Mouse (Mus musculus) C2C12 (cell line): ENCODE data around the gene Slc7a11. TPM values are rescaled to one million over a fixed set of nuclear protein-coding genes. Genes with fewer than 3 reads are reported as not detected.

Source experiments
- H3K27me3 ChIP-seq: one replicate; pipeline ENCODE4 v1.6.1; 2011; ENCODE audit not compliant: control insufficient read depth, insufficient read depth, insufficient read length
- H3K36me3 ChIP-seq: one replicate; pipeline ENCODE4 v1.6.1; 2011; ENCODE audit not compliant: control insufficient read depth, insufficient read depth
- H3K4me3 ChIP-seq: one replicate; pipeline ENCODE4 v1.5.1; 2011; ENCODE audit warnings: mild to moderate bottlenecking, control low read depth; ENCODE audit not compliant: poor library complexity, insufficient read depth, severe bottlenecking
- H3K79me2 ChIP-seq: one replicate; pipeline ENCODE4 v1.6.1; 2011; ENCODE audit not compliant: control insufficient read depth, insufficient read depth
- H3K79me3 ChIP-seq: one replicate; pipeline ENCODE4 v1.6.1; 2011; ENCODE audit warnings: low read depth, control low read depth
- H3ac ChIP-seq: one replicate; pipeline ENCODE3; 2011; ENCODE audit warnings: low read depth; ENCODE audit not compliant: control insufficient read depth, insufficient read length
- CEBPB ChIP-seq: IDR thresholded peaks from one replicate; pipeline ENCODE4 v1.6.1; 2011; ENCODE audit warnings: low read depth, mild to moderate bottlenecking, control low read depth, moderate library complexity
- CTCF ChIP-seq: IDR thresholded peaks from one replicate; pipeline ENCODE4 v1.5.1; 2011; ENCODE audit not compliant: control insufficient read depth, insufficient read depth, insufficient read length
- FOSL1 ChIP-seq: IDR thresholded peaks from one replicate; pipeline ENCODE4 v1.8.0; 2011; ENCODE audit warnings: mild to moderate bottlenecking, low read length; ENCODE audit not compliant: poor library complexity, insufficient read depth, severe bottlenecking
- MAX ChIP-seq: IDR thresholded peaks from one replicate; pipeline ENCODE4 v1.6.1; 2011; ENCODE audit warnings: mild to moderate bottlenecking, control low read depth
- MYOD1 ChIP-seq: IDR thresholded peaks from one replicate; pipeline ENCODE4 v1.6.1; 2011; ENCODE audit warnings: low read depth; ENCODE audit not compliant: control insufficient read depth, insufficient read length
- MYOG ChIP-seq: IDR thresholded peaks from one replicate; pipeline ENCODE4 v1.6.1; 2011; ENCODE audit not compliant: control insufficient read depth, insufficient read length; ENCODE audit errors: extremely low read depth
- USF1 ChIP-seq: IDR thresholded peaks from one replicate; pipeline ENCODE4 v1.6.1; 2011; ENCODE audit warnings: low read depth, mild to moderate bottlenecking, control low read depth, moderate library complexity
- polyA plus RNA-seq: library from polyadenylated mRNA; unstranded; fragments of >200 nt; fragmentation: generic; extraction: Trizol; gene quantifications from one replicate; pipeline ENCODE4 v1.2.1, GENCODE M21; 2012; ENCODE audit warnings: missing spikeins

Gene Slc7a11
- polyA plus RNA-seq, 1 experiment: 3.1 TPM

DNA sequence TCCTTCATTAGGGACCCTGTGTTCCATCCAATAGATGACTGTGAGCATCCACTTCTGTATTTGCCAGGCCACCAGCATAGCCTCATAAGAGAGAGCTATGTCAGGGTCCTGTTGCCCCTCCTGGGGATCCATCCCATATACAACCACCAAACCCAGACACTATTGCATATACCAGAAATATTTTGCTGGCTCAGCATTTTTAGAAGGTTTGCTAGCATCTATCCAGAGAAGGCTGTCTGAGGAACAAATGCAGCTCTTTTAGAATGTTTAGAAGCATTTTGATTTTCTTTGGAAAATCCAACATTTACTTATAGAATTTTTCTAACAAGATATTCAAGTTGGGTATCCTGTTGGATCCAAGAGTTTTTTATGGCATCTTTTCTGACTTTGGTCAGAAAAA lies 299.3 kb downstream of the Slc7a11 start:
- H3K79me2 ChIP-seq: no peaks in the 10 kb centered on the region
- no peak for TF ChIP-seq CTCF
- no peak for TF ChIP-seq CEBPB
- TF ChIP-seq MYOD1: no peak
- no peak for TF ChIP-seq FOSL1
- TF ChIP-seq MYOG: no peak
- TF ChIP-seq USF1: no peak
- TF ChIP-seq MAX: no peak
- H3K79me3 ChIP-seq: no peaks in the 10 kb centered on the region
- H3K27me3 ChIP-seq: no peaks in the 10 kb centered on the region
- H3ac ChIP-seq: no peak overlapping the region
- no peaks in the 10 kb centered on the region for H3K36me3 ChIP-seq
- no peak overlapping the region for H3K4me3 ChIP-seq

DNA sequence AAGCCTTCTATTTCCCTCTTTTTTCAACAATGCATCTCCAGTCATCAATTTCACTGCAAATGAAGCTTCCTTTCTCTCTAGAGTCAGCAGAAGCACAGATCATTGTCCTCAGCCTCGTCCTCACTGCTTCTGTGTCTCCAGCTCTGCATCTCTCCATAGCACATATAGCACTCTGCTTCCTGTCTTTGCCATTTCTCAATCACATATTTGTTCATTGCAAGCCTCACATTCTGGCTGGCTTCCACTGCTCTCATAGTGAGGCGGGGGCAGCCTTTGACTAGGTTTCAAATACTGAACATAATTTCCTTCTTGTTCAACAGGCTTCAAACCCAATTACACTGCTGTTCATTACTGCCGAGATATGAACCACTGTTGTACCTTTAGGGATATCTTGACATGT lies 305.1 kb downstream of the Slc7a11 start:
- Histone ChIP-seq H3K79me3 (no peaks in the 10 kb centered on the region), H3ac (no peak overlapping the region), H3K27me3 (no peaks in the 10 kb centered on the region), H3K4me3 (no peak overlapping the region), H3K79me2 (no peaks in the 10 kb centered on the region), H3K36me3 (no peaks in the 10 kb centered on the region)
- TF ChIP-seq USF1: no peak
- no peak for TF ChIP-seq MYOG
- no peak for TF ChIP-seq CEBPB
- no peak for TF ChIP-seq CTCF
- TF ChIP-seq FOSL1: no peak
- no peak for TF ChIP-seq MYOD1
- no peak for TF ChIP-seq MAX

DNA sequence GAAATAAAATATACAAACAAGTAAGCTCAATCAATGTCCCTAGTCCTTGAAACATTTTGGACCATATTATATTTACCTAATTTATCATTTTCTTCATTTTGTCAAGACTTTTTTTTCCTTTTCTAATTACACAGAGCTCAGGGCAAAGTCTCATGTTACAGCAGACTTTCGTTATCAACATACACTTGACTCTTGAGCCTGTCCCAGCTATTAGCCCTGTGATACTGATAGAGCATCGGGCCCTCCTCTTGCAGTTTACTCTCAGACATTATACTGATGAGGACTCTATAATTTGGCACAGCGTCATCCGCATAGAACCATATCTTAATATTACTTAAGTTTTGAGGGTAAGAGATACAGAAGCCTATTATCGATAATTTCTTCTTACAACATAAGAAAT lies 311.2 kb downstream of the Slc7a11 start:
- Histone ChIP-seq H3K79me2 (no peaks in the 10 kb centered on the region), H3K27me3 (no peaks in the 10 kb centered on the region), H3K4me3 (no peak overlapping the region), H3K79me3 (no peaks in the 10 kb centered on the region), H3K36me3 (no peaks in the 10 kb centered on the region), H3ac (no peak overlapping the region)
- TF ChIP-seq MYOD1: no peak
- TF ChIP-seq FOSL1: no peak
- TF ChIP-seq USF1: no peak
- no peak for TF ChIP-seq CTCF
- TF ChIP-seq MAX: no peak
- TF ChIP-seq CEBPB: no peak
- TF ChIP-seq MYOG: no peak

DNA sequence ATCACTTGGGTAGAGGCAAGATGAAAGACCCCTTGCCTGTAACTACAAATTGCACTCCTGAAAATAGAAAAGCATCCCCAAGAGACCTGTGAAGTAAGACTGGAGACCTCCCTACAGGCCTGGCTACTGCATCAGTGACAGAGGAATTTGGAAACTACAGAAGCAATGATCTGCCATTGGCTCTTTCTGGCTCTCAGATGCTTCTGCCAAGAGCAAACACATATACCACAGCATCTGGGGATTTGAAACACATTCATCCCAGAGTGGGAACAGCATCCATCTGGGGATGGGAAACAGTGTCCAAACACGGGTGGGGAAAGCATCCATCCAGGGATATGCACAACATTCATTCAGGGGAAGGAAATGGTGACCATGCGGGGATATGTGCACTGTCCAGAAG lies 313.1 kb downstream of the Slc7a11 start:
- Histone ChIP-seq H3K36me3 (no peaks in the 10 kb centered on the region), H3K27me3 (no peaks in the 10 kb centered on the region), H3K79me3 (no peaks in the 10 kb centered on the region), H3K4me3 (no peak overlapping the region), H3K79me2 (no peaks in the 10 kb centered on the region), H3ac (no peak overlapping the region)
- no peak for TF ChIP-seq CEBPB
- TF ChIP-seq MAX: no peak
- no peak for TF ChIP-seq FOSL1
- TF ChIP-seq CTCF: no peak
- no peak for TF ChIP-seq MYOD1
- no peak for TF ChIP-seq MYOG
- TF ChIP-seq USF1: no peak

DNA sequence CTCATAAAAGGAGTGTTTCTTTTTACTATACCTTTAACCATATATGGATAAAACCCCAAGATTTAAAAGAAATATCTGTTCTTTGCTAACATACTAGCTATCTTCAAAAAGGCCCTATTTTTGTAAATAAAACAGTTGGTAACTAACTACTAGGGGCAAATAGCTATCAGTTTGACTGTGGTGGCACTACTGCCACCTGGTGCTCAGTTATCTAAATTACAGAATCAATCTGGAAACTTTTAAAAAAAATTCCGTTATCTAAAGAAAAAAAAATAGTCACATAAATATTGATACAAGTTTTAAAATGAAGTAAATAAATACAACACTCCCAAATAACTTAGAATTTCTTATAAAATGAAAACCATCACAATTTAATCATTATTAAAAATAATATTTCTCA lies 322.4 kb downstream of the Slc7a11 start:
- H3K36me3 ChIP-seq: no peaks in the 10 kb centered on the region
- TF ChIP-seq MYOG (no peak), MYOD1 (no peak), FOSL1 (no peak), USF1 (no peak), CTCF (no peak), MAX (no peak), CEBPB (no peak)
- H3K27me3 ChIP-seq: no peaks in the 10 kb centered on the region
- H3K4me3 ChIP-seq: no peak overlapping the region
- no peak overlapping the region for H3ac ChIP-seq
- no peaks in the 10 kb centered on the region for H3K79me3 ChIP-seq
- no peaks in the 10 kb centered on the region for H3K79me2 ChIP-seq

DNA sequence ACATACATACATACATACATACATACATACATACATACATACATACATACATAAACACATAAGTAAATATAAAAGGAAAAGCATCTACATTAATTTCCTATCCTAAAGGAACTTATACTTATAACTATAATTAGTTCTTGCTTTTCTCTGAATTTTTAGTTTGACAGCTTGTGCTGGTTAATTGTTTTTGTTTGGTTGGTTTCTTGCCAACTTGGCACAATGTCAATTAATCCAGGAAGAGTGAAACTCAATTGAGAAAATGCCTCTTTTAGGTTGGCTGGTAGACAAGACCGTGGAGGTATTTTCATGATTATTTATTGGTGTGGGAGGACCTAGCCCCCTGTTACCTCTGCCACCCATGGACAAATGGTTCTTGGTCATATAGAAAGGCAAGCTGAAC lies 327.1 kb downstream of the Slc7a11 start:
- H3ac ChIP-seq: no peak overlapping the region
- no peak for TF ChIP-seq MAX
- TF ChIP-seq USF1: no peak
- TF ChIP-seq MYOD1: no peak
- TF ChIP-seq FOSL1: no peak
- no peak for TF ChIP-seq CTCF
- TF ChIP-seq CEBPB: no peak
- no peak for TF ChIP-seq MYOG
- no peaks in the 10 kb centered on the region for H3K79me2 ChIP-seq
- no peaks in the 10 kb centered on the region for H3K79me3 ChIP-seq
- H3K4me3 ChIP-seq: no peak overlapping the region
- no peaks in the 10 kb centered on the region for H3K27me3 ChIP-seq
- no peaks in the 10 kb centered on the region for H3K36me3 ChIP-seq
